Mouse (Mus musculus): ENCODE data around the gene Gm20916.
"Not testable (repeated sequence)": the region's sequence is repeated elsewhere in the genome, so short reads cannot be mapped to it uniquely, and the experiment has no call there.

Gm20916 gene

GRCm38 (mm10) chrY:79319265-79319664 is at the start of gene Gm20916:
TSS of gene Gm20916 (plus strand) at chrY:79319565.
- not testable (repeated sequence) for DNase-seq
